Mouse (Mus musculus) layer of hippocampus, adult 8-10 months (tissue): ENCODE results near the gene Sh2b1. TPM values are rescaled to one million over a fixed set of nuclear protein-coding genes. Genes with fewer than 3 reads are reported as not detected.

Experiments used
- DNase-seq, 2 experiments: peaks; one replicate each; pipeline ENCODE4 v3.0.0; 2022; ENCODE audit warnings: low spot score in 2 of 2
- total RNA-seq, 4 experiments: library from RNA; stranded (reverse); gene quantifications; 2 replicates each; pipeline ENCODE4 v1.2.4; 2022

Sh2b1 gene
- total RNA-seq, 4 experiments from 2014 or later, result 66.0 to 70.3 (median 67.3) TPM

- DNase-seq, result peak in 1 of 2 experiments; percentile 24
Observed at GRCm38 (mm10) chr7:126474486-126474955, 703 bp downstream of the Sh2b1 start.

DNA sequence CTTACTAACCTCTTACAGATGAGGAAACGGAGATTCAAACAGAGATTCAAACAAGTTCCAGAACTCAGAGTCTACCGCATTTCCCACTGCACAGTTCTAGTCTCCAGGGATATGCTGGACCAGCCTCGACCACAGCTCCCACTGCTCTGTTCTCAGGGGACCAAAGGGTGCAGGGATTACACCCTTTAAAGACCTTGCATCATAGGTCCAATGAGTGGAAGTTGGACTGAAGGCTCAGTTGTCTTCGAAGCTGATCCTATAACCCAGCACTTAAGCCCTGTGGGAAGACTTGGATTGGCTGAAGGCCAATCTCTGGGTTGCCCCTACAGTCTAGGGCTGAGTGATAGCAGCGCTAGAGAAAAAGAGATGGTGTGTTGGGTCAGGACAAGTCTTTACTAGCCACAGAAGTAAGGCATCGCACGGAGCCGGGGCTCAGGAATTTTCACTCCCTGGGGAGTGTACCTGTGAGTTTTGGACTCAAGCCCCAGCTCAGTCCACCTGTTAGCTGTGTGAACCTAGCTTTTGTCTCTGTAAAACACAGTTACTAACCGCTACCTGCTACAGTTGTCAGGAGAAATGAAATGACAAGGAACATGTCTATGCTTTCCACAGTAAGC is 1.6 kb downstream of the Sh2b1 start:
- DNase-seq, result no peak

GRCm38 (mm10) chr7:126472713-126473112 is 2.5 kb downstream of the Sh2b1 start:
- DNase-seq, result no peak

GRCm38 (mm10) chr7:126472306-126472705 is 2.9 kb downstream of the Sh2b1 start:
- DNase-seq, result no peak

DNA sequence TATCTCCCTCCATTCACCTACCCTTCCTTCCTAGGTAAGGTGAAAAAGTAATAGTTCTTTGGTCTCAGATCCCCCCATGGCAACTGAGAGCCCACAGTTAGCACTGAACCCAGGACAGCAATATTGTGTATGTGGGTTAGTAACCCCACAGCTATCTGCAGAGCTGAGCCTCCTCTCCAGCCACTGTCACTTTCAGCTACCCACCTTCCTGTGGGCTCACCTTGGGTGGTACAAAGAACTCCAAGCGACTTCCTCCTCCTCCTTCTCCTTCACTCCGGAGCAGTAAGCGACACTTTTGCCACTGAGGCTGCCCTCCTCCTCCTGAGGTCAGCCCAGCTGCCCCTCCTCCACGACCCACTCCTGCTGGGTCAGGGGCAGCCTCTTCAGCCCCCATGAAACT is 3.4 kb downstream of the Sh2b1 start:
- DNase-seq, result no peak

DNA sequence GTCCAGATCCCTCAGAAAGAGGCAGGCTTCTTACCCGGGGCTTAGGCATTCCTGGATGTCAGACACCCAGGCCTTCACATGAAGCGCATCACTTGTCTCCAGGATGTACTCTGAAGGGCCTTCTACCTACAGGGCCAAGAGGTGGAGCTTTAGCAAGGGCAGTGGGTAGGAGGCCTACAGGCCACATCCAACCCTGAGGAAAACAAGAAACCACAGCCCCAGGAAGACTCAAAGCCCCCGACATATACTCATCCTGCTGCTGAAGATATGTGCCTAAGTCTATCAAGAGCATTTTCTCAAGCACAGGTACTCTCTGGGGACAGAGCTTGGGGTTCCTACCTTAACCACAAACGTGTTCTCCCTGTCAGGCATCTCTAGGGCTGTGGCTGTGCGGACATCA is 3.9 kb downstream of the Sh2b1 start:
- no peak for DNase-seq

DNA sequence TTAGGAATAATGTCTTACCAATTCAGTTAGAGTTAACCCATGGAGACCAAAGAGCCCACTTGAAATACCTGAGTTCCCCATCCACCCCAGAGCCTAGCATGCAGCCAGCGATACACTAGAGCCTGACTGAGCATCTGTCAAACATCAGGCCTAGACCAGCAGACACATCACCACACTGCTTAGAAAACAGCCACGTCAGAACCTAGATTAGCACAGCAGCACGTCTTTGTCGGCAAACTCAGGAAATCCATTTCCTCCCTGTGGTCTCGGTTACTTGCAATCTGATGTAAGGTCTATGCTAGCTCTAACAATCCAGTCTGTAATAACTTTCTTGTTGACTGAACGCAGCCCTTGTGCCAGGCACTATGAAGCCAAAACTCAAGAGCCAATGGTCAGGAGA is 5.1 kb downstream of the Sh2b1 start:
- DNase-seq, result no peak

GRCm38 (mm10) chr7:126467834-126468627 is 7.2 kb downstream of the Sh2b1 start:
- no peak for DNase-seq

DNA sequence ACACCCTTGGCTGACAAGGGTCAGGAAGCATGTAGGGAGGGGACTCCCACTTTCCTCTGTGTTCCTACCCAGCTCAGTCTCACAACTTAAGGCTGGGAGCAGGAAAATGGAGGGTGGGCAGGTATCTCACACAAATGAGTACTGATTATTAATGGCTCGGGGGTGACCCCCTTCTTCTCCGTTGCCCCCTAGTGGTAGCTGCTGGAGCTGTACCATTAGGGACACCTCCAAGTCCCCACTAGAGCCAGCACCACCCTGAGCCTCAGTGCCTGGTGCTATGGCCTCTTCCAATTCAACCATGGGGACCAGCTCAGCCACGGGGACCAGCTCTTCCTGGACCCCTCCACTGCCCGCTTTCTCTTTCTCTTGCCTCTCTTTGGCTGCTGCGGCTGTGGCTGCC is 8.0 kb downstream of the Sh2b1 start:
- no peak for DNase-seq

GRCm38 (mm10) chr7:126466707-126467106 is 8.5 kb downstream of the Sh2b1 start:
- DNase-seq, result no peak

GRCm38 (mm10) chr7:126466116-126466515 is 9.1 kb downstream of the Sh2b1 start:
- DNase-seq, result no peak

DNA sequence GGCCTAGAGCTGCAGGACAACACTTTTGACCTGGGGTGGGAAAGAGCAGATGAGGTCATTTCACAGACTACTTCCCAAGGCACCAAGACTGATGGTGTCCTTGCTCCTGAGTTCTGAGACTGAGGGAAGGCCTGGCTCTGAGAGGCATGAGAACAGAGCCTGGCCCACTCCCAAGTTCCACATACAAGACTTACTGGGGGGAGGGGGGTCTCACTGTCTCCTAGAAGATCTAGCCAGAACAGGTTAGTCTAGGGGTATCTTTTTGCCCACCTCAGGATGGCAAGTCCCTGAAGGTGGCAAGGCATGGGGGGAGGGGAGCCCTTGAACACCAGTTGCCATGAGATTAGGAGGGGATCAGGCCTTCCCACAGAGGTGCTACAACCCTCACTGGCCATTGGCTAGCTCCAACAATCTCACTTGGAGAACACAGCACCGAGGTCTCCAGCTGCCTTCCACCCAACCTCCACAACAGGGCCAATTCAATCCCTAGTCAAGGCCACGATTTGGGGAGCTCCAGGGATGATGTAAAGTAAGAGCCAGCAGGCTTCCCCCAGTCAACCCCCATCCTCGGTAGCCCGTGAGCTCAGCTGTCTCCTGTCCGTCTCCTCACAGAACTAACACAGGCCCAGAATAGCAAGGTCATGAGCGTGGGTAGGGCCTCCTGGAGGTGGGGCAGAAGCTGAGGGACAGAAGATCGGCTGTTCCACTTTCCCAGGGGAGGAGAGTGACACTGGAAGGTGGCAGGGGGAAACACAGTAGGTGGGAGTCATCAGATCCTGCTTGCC is 9.8 kb downstream of the Sh2b1 start:
- no peak for DNase-seq

- no peak for DNase-seq
Observed at GRCm38 (mm10) chr7:126464836-126465235, 10.4 kb downstream of the Sh2b1 start.

DNA sequence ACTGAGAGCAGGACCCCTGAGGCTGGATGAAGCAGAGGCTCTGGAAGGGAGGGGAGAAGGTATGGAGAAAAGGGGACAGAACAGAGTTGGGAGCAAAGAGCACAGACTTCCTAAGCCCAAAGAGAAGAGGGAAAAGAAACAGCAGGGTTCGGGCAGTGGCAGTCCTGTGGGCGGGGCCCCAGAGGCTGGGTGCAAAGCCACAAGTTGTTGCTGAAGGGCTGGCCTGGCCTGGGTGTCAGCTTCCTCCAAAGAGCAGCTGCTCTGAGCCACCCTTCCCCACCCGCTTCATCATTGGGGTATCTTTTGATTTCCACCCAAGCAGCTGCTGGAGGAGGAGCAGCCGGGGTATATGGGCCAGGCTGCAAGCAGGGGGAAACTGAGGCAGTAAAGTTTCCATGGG is 11.1 kb downstream of the Sh2b1 start:
- no peak for DNase-seq

- no peak for DNase-seq
Observed at GRCm38 (mm10) chr7:126463547-126463946, 11.7 kb downstream of the Sh2b1 start.

DNA sequence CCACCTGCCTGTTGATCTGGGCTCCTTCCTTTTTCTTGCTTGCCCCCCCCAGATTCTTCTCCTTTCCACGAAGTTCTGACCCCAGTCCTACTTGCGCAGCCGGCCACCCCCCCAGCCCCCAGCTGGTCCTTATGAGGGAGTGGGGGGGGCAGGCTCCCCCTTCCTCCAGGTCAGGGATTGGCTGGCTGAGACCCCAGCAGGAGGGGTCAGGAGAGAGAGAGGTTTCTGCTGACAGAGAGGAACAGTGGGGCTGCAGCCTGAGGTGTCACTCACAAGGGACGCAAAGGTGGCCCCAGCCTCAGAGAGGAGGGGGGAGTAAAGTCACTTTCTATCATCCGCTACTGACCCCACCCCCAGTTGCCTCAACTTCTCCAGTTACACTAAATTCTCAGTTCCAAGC is 12.2 kb downstream of the Sh2b1 start, which contains the start of gene Atp2a1:
Gene Atp2a1, minus strand, starts transcription at position 105 of the 400 bp plus-strand sequence.
- no peak for DNase-seq

GRCm38 (mm10) chr7:126461626-126462025 is 13.6 kb downstream of the Sh2b1 start:
- DNase-seq, result no peak

- DNase-seq, result no peak
Observed at GRCm38 (mm10) chr7:126460623-126461399, 14.4 kb downstream of the Sh2b1 start.

DNA sequence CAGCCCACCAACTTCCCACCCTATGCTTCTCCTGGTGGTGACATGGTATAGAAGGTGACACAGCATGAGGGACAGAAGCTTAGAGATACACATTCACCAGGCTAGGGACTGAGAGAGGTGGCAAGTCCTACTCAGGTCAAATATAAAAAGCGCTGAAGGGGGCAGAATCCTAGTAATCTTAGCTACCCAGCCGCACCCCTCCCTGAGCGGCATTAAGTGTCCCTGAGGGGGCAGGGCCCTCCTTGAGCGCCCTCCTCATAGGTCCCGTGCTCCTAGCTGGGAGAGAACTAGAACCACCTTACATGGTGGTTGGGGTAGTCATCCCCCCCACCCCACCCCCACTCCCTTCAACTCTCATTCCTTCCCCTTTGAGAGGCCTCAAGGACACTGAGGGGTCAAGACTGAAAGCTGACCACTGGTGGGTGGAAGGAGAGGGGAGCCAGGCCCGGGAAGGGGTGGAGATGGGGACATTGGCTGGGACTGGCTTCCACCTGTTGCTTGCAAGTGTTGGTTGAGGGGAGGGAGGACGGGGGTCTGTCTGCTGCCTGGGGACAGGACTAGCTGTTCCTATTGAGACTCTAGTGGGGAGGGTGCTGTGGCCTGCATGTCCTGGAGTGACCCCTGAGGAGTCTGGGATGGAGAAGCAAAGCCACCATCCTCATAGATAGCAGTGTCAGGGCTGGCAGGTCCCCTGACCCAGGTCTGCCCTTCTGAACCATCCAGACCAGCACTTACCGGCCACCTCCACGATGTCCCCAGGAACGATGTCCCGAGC is 16.2 kb downstream of the Sh2b1 start:
- DNase-seq, result no peak

- DNase-seq, result no peak
Observed at GRCm38 (mm10) chr7:126458225-126458624, 17.0 kb downstream of the Sh2b1 start.
